Mouse (Mus musculus) C2C12 (cell line): Measurements from ENCODE around the gene Atg9a.

Experiments
- CEBPB ChIP-seq: IDR thresholded peaks from one replicate; pipeline ENCODE4 v1.6.1; 2011; ENCODE audit warnings: low read depth, mild to moderate bottlenecking, control low read depth, moderate library complexity
- CTCF ChIP-seq: IDR thresholded peaks from one replicate; pipeline ENCODE4 v1.5.1; 2011; ENCODE audit not compliant: control insufficient read depth, insufficient read depth, insufficient read length
- MAX ChIP-seq: IDR thresholded peaks from one replicate; pipeline ENCODE4 v1.6.1; 2011; ENCODE audit warnings: mild to moderate bottlenecking, control low read depth
- MYOG ChIP-seq: IDR thresholded peaks from one replicate; pipeline ENCODE4 v1.6.1; 2011; ENCODE audit not compliant: control insufficient read depth, insufficient read length; ENCODE audit errors: extremely low read depth
- USF1 ChIP-seq: IDR thresholded peaks from one replicate; pipeline ENCODE4 v1.6.1; 2011; ENCODE audit warnings: low read depth, mild to moderate bottlenecking, control low read depth, moderate library complexity

- TF ChIP-seq CTCF (no peak), MAX (no peak), CEBPB (no peak), USF1 (no peak), MYOG (no peak)
Measured at GRCm38 (mm10) chr1:75231664-75232152, 39.7 kb upstream of the Atg9a start, which contains the start of gene A630095N17Rik.
